Mouse (Mus musculus) mesoderm, embryonic 11.5 days (tissue): Measurements from ENCODE around the gene Sumf1.
A peak's percentile ranks its signal among the peaks of the same experiment; 100 is the strongest.

Experiments used
- DNase-seq: peaks from one replicate; pipeline ENCODE4 v3.0.0-alpha.2; 2012; ENCODE audit warnings: low read depth, low spot score

Gene Sumf1

GRCm38 (mm10) chr6:108093449-108093848 is 91.9 kb downstream of the Sumf1 start:
- DNase-seq, result no peak

GRCm38 (mm10) chr6:108092646-108093045 is 92.7 kb downstream of the Sumf1 start:
- DNase-seq, result no peak

DNA sequence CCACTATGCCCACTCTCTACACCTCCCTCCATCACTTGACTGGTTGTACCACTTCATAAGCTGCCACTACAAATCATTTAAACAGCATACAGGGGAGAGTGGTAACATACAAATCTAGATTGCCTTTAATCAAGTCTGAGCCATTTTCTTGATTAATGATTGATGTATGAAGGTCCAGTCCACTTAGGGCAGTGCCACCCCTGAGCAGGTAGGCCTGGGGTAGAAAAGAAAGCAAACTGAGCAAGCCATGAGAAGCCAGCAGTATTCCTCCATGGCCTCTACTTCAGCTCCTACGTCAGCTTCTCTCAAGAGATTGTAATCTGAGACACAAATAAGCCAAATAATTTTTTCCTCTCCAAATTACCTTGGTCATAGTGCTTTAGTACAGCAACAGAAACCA is 94.1 kb downstream of the Sumf1 start:
- no peak for DNase-seq

DNA sequence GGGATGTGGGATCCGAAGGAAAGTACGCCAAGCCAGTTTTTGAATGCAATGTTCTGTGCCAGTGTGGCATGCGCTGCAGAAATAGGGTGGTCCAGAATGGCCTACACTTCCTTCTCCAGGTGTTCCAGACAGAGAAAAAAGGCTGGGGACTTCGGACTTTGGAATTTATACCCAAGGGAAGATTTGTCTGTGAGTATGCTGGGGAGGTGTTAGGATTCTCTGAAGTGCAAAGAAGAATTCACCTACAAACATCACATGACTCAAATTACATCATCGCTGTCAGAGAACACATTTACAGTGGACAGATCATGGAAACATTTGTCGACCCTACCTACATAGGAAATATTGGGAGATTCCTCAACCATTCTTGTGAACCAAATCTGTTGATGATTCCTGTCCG is 109.5 kb downstream of the Sumf1 start:
- DNase-seq, result no peak

DNA sequence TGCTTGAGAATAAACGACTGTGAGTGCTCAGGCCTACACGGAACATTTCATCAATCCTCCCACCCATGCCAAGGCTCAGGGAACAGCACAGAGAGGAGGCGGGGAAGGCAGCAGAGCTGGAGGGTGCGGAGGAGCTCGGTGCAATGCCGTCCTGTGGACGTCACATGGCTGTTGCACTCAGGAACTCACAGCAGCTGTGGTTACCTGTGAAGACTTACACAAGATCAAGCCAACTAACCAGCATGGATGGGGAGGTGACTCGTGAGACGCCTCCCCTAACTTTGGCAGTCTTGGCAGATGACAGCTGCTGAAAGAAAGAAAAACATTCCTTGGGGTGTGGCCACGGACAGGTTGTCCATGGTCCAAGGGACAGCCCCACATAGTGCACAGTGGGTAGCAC is 110.8 kb downstream of the Sumf1 start:
- DNase-seq, result no peak

GRCm38 (mm10) chr6:108073931-108074330 is 111.5 kb downstream of the Sumf1 start:
- DNase-seq, result no peak

DNA sequence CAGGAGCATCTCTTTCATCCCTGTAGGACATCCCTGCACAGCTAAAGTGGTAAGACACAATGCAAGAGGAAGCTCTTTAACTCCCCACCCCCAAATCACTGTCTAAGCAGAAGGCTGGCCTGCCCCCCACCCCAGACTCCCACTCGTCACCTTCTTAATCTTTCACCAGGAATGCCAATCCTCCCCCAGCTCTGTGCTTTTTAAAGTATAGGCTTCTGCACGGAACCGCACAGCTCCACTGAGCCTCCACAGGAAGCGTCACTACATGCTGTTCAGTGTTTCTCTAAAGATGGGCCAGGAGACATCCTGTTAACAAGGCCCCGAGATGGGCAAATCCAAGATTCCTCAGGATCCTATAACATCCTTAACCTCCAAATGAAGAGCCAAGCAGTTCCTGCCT is 112.3 kb downstream of the Sumf1 start:
- DNase-seq, result no peak

GRCm38 (mm10) chr6:108070947-108071346 is 114.4 kb downstream of the Sumf1 start:
- no peak for DNase-seq

DNA sequence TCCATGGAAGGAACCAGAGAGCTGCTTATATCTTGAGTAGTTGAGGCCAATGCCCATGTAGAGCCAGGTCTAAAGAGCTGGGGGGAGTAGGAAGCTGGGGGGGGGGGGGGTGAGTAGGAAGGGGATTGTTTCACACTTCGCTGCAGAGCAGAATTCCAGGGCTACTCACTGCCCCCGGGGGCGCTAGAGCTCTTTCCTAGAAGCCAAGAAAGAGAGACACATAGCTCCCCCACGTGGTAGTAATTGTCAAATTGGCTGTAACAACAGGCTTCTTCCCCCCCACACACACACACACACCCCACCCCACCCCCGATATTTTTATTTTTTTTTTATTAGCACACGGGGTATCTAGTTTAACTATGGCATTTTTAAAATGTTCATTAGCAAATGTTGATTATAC is 119.8 kb downstream of the Sumf1 start:
- peak; percentile 79 for DNase-seq

DNA sequence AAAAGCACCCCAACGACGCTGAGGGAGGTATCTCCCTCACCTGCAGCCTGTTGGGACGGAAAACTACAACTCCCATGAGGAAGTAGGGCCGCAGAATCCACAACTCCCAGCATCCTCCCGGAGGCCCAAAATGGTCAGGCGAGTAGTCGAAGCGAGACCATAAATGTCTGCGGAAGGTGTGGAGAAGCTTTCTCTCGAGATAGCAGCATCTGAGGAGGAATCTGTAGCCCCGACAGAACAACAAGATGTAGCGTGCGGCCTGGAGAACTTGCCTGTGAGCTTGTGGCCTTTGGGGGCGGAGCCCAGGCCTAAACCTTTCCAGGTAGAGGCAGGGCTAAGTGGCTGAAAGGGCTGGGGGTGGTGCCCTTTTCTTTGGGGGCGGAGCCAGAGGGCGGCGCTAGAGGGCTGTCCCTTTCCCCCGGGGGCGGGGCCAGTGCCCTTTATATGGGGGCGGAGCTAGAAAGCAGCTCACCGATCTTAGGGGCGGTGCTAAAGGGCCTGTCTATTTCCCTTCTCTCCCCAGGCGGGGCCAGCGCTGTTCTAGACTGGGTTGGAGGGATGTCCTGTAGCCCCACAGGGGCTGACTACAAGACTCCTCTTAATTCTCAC is 120.4 kb downstream of the Sumf1 start, which contains the start of gene Setmar:
Gene Setmar, plus strand, starts transcription at position 128 of the 609 bp plus-strand sequence.
- DNase-seq, result peak; percentile 95

- DNase-seq, result no peak
Observed at GRCm38 (mm10) chr6:108061121-108061520, 124.3 kb downstream of the Sumf1 start.

GRCm38 (mm10) chr6:108058066-108058465 is 127.3 kb downstream of the Sumf1 start:
- no peak for DNase-seq

DNA sequence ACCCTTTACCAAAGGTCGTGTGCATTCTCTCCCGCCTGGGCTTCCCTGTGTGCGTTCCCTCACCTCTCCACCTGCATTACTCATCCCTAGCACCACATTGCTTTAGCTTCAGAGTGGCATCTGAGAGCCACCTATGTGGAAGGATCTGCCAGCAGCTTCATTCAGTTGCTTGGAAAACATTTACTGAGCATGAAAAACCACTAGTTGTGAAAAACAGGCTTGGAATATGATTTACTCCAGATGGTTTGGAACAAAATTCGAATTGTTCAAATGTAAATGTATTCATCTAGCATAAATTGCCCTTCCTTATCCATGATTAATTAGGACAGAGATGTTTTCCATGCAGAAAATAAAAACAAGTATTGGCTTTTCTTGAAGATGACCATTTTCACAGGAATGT is 128.0 kb downstream of the Sumf1 start:
- DNase-seq, result no peak
